Mouse (Mus musculus): Measurements from ENCODE around the gene Fkbp4.

The Fkbp4 gene

GRCm38 (mm10) chr6:128438317-128438870, at the start of gene Fkbp4:
Fkbp4 (minus strand) TSS chr6:128438677.
- DNase-seq = peak; percentile 96

GRCm38 (mm10) chr6:128487736-128488135, 49.3 kb upstream of the Fkbp4 start:
- DNase-seq = no peak

DNA sequence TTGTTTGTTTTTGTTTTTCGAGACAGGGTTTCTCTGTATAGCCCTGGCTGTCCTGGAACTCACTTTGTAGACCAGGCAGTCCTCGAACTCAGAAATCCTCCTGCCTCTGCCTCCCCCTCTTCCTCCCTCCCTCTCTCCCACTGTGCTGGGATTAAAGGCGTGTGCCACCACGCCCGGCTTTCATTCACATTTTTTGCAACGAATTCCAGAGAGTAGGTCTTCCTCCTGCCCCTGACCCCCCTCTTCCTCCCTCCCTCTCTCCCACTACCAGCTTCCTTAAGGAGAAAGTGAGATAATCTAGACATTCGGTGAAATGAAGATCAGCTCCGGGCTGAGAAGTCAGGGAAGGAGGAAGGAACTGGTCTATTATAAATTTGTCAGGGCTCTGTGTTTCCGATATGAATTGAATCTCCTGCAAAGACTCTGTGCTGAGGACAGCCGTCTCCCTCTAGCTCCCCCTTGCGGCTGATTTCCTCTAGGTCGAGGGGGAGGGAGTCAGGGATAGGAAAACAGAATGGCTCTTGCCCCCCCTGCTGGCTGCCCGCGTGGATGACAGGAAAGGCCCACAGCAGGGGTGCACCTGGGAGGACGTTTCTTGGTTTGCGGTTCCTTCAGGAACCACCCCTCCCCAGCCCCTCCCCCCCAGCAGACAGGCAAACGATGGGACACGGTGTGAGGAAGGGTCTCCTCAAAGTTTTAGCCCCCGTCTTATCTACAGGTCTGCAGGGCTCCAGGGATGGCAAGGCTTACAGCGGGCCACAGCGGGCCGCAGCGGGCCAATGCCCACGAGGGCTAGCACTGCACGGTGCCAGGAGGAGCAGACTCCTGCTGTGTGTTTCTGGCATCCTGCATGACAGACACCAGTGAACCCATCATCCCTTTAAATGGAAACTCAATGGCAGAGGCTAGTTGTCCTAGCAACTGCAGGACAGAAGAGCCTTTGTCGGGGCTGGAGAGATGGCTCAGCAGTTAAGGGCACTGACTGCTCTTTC, 41.3 kb upstream of the Fkbp4 start:
- DNase-seq = peak; percentile 94

- DNase-seq = no peak
Measured at GRCm38 (mm10) chr6:128477495-128477894, 39.0 kb upstream of the Fkbp4 start.

GRCm38 (mm10) chr6:128474112-128474511, 35.6 kb upstream of the Fkbp4 start:
- DNase-seq = no peak

- peak; percentile 75 for DNase-seq
Measured at GRCm38 (mm10) chr6:128469451-128469850, 31.0 kb upstream of the Fkbp4 start.

DNA sequence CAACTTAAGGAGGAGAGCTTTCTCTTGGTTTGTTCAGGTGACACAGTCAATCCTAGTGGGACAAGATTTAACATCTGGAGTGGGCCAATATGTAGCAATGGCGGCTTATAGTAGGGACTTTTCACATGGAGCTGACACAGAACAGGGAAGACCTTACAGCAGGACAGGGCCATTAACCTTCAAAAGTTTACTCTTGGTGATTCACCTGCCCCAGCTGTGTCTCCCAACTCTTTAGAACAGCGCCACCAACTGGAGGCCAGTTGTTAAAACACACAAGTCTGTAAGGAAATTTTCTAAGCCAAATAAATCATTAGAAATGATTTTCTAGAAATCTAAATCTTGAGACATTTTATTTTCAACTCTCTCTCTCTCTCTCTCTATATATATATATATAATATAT, 28.8 kb upstream of the Fkbp4 start:
- DNase-seq = no peak

DNA sequence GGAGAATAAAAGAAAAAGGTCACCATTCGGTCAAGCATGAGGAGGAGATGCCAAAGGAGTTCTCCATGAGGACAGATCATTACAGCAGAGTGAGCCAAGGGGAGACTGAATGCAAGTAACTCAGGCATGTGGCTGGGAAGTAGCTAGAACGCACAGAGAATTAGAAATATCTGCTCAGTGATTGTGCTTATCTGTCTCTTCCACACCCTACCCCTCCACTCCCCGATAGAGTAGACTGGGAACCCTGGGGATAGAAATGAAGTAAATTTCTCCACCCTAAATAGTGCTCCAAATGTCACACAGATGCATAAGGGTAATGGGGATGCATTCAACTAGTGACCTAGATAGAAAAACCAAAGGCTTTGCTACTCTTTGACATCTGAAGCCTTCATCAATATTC, 28.1 kb upstream of the Fkbp4 start:
- no peak for DNase-seq

DNA sequence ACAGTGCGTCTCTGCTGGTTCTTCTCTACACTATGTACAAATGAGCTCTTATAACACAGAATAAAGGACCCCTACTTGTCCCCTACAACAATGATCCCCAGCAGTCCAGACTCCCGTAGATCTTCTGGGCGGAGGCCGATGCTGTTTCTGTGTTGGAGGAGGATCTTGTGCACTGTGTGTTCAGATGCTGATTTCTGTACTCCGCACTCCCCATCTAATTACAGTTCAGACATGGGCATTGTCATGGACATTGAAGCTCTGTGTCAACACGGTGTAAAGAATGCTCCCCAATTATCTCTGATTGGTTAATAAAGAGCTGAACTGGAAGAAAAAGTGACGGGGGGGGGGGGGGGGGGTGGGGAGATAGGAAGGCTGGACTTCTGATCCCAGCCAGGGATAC, 27.6 kb upstream of the Fkbp4 start:
- DNase-seq = no peak

- no peak for DNase-seq
Measured at GRCm38 (mm10) chr6:128464996-128465395, 26.5 kb upstream of the Fkbp4 start.

DNA sequence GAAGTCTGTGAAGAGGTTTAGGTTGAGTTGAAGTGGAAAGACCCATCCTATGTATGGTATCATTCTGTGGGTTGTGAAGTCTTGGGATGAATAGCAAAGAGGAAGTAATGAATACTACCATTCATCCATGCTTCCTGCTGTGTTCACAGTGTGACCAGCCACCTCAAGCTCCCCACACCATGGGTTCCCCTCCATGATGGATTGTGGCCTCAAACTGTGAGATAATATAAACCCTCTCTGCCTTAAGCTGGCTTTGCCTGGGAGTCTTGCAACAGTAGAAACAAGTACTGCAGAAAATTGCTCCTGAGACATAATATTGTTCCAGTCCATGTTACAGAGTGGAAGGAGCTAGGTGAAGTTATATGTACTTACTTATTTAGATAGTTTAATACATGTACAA, 23.1 kb upstream of the Fkbp4 start:
- DNase-seq = no peak

- DNase-seq = no peak
Measured at GRCm38 (mm10) chr6:128460729-128461503, 22.4 kb upstream of the Fkbp4 start.

DNA sequence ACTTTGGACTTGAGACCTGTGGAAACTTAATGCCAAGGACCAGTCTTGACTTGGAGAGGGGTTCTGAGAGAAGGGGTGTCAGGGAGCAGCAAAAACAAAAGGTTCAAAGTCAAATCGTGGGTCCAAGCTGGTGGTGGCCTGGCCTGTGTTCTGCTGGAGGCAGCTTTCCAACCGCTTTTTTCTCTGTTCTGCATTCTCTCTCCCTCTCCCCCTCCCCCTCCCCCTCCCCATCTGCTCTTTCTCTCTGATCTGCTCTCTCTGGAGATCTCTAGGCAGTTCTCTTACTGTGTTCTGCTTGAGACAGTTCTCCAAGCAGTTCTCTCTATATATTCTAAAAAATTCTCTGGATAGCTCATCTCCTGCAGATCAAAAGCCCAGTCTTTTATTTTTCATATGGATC, 21.8 kb upstream of the Fkbp4 start:
- DNase-seq = no peak

GRCm38 (mm10) chr6:128457186-128457585, 18.7 kb upstream of the Fkbp4 start:
- DNase-seq = no peak

- no peak for DNase-seq
Measured at GRCm38 (mm10) chr6:128455835-128456605, 17.5 kb upstream of the Fkbp4 start.

GRCm38 (mm10) chr6:128447063-128447462, 8.6 kb upstream of the Fkbp4 start:
- DNase-seq = no peak

GRCm38 (mm10) chr6:128445761-128446535, 7.5 kb upstream of the Fkbp4 start:
- peak; percentile 83 for DNase-seq

GRCm38 (mm10) chr6:128440238-128440637, 1.8 kb upstream of the Fkbp4 start:
- DNase-seq = no peak

- DNase-seq = peak; percentile 36
Measured at GRCm38 (mm10) chr6:128438871-128439341, 429 bp upstream of the Fkbp4 start.

DNA sequence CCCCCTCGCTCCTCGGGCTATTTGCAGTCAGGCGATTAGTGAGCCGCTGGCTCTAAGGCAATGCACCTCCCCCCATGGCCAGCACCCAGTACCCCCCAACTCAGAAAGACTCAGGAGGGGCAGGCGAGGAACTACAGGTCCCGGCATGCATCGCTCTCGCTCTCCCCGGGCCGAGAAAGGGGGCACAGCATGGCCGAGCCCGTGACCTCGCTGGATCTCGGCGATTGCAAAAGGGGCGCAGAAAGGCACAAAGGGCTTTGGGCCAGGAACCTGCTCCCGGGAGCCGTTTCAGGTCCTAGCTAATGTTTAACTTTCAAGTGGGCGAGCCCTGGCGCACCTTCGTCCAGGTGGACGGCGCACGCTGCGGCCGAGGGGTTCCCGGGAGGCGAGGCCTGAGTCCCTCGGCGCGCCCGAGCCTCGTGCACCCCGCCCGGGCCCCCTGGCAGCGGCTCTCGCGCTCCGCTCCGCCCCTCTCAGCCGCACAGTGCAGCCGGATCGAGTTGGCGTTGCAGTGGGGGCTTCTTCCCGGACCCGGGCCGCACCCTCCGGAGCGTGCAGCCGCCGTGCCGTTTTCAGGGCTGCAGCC, 653 bp downstream of the Fkbp4 start:
- DNase-seq = peak; percentile 89

DNA sequence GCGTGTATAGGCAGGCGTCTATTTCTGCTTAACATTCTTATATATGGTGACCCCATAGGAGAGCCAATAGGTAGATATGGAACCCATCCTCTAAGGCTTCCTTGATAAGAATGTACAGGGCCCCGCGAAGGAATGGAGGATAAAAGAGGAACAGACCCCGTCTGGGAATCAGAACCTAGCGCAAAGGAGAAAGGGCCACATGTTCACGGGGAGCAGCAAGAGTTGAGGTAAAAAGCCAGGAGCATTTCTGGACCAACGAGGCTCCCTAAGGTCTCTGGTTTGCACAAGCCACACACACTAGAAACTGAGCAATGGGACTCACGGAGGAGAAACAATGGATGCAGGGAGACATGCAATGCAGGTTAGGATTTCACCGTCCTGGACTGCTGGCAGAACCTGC, 1.2 kb downstream of the Fkbp4 start:
- no peak for DNase-seq
